9 mouse cellular contexts compared by ENCODE assay signal in genomic region chr11:98339071-98339501, GRCm38 (mm10). TPM values are rescaled to one million over a fixed set of nuclear protein-coding genes. Genes with fewer than 3 reads are reported as not detected.
A peak's percentile ranks its signal among the peaks of the same experiment; 100 is the strongest.
DNase-seq lines count a peak whose midpoint lies in the region; ATAC-seq and TF ChIP-seq lines count a peak whose summit lies in the region.
"Had no signal": no experiment of that assay in that cellular context is flagged by ENCODE, and none has a peak within 500 bp of the region (broad histone marks: within the 10 kb centered on the region; RNA-seq: fewer than 3 reads in every experiment).

No protein-coding gene starts in this region.

- no peak for ATAC-seq in limb, embryonic 13.5 days (ENCODE audit: low FRiP score, low read depth)
- no peak for ATAC-seq in stomach, embryonic 14.5 days (ENCODE audit: insufficient number of reproducible peaks, insufficient read depth, low FRiP score, low read depth)

- H3K4me3 ChIP-seq in C2C12 (ENCODE audit: insufficient read depth, poor library complexity, severe bottlenecking): no peak overlapping the region
- H3K4me3 ChIP-seq in forebrain, embryonic 10.5 days: peak overlapping the region; percentile 57
- peak overlapping the region; percentile 54 for H3K4me3 ChIP-seq in limb, embryonic 13.5 days
- H3K4me3 ChIP-seq in stomach, embryonic 14.5 days (ENCODE audit: low read depth, low read length): peak overlapping the region; percentile 47
- H3K4me3 ChIP-seq: erythroblast, embryonic 14.5 days had no signal

- H3K4me2 ChIP-seq in limb, embryonic 13.5 days (replicated peaks): peak overlapping the region; percentile 94
- H3K4me2 ChIP-seq in stomach, embryonic 14.5 days (replicated peaks; ENCODE audit: low read depth, low read length): peak overlapping the region; percentile 98

- H3K9me3 ChIP-seq in forebrain, embryonic 10.5 days: no peaks in the 10 kb centered on the region
- no peaks in the 10 kb centered on the region for H3K9me3 ChIP-seq in limb, embryonic 13.5 days
- H3K9me3 ChIP-seq in stomach, embryonic 14.5 days (ENCODE audit: control insufficient read depth, low read depth, low read length): no peaks in the 10 kb centered on the region

- peak overlapping the region; percentile 6 for H3ac ChIP-seq in C2C12 (ENCODE audit: control insufficient read depth, insufficient read length, low read depth)

- peak overlapping the region; percentile 62 for H3K9ac ChIP-seq in limb, embryonic 13.5 days
- no peak overlapping the region for H3K9ac ChIP-seq in stomach, embryonic 14.5 days (replicated peaks; ENCODE audit: low read depth, low read length)

- TF ChIP-seq CTCF in C2C12 (IDR thresholded peaks at IDR 0.05; ENCODE audit: control insufficient read depth, insufficient read depth, insufficient read length): no peak

- peak; percentile 36 for DNase-seq in adrenal gland, adult 2 months
- DNase-seq in adrenal gland, postnatal 14 days: no peak
- no peak for DNase-seq in forebrain, embryonic 10.5 days (ENCODE audit: extremely low spot score, low spot score)
- DNase-seq in urinary bladder, adult 18-20 months (ENCODE audit: low spot score in 2 of 2): no peak
- no peak for DNase-seq in right cerebral cortex, adult 2 months (ENCODE audit: low spot score in 2 of 2)

- no peaks in the 10 kb centered on the region for H3K79me3 ChIP-seq in C2C12 (ENCODE audit: low read depth)

- no peaks in the 10 kb centered on the region for H3K36me3 ChIP-seq in C2C12 (ENCODE audit: control insufficient read depth, insufficient read depth)
- H3K36me3 ChIP-seq in forebrain, embryonic 10.5 days (replicated peaks): no peaks in the 10 kb centered on the region
- no peaks in the 10 kb centered on the region for H3K36me3 ChIP-seq in limb, embryonic 13.5 days
- no peaks in the 10 kb centered on the region for H3K36me3 ChIP-seq in stomach, embryonic 14.5 days (ENCODE audit: control insufficient read depth, insufficient read depth, low read length)

- WGBS in forebrain, embryonic 10.5 days: under 1% methylated on average over 19 of the region's 19 CpGs
- WGBS in limb, embryonic 13.5 days: under 1% methylated on average over 19 of the region's 19 CpGs
- WGBS in stomach, embryonic 14.5 days: 1% methylated on average over 19 of the region's 19 CpGs

- peaks cover 46% of the 10 kb centered on the region for H3K4me1 ChIP-seq in forebrain, embryonic 10.5 days
- H3K4me1 ChIP-seq in limb, embryonic 13.5 days: peaks cover 37% of the 10 kb centered on the region
- H3K4me1 ChIP-seq in stomach, embryonic 14.5 days (ENCODE audit: control insufficient read depth, insufficient read depth, low read length): peaks cover 10% of the 10 kb centered on the region

- no peaks in the 10 kb centered on the region for H3K79me2 ChIP-seq in C2C12 (ENCODE audit: control insufficient read depth, insufficient read depth)

- peaks cover 55% of the 10 kb centered on the region for H3K27me3 ChIP-seq in C2C12 (ENCODE audit: control insufficient read depth, insufficient read depth, insufficient read length)
- H3K27me3 ChIP-seq in forebrain, embryonic 10.5 days (ENCODE audit: poor library complexity, severe bottlenecking): peaks cover 99% of the 10 kb centered on the region
- H3K27me3 ChIP-seq in limb, embryonic 13.5 days: peaks cover 92% of the 10 kb centered on the region
- peaks cover 69% of the 10 kb centered on the region for H3K27me3 ChIP-seq in stomach, embryonic 14.5 days (ENCODE audit: control insufficient read depth, insufficient read depth, low read length)

- no peak overlapping the region for H3K27ac ChIP-seq in forebrain, embryonic 10.5 days
- no peak overlapping the region for H3K27ac ChIP-seq in limb, embryonic 13.5 days
- no peak overlapping the region for H3K27ac ChIP-seq in stomach, embryonic 14.5 days (ENCODE audit: low read length)

TF ChIP-seq in C2C12, 6 proteins besides CTCF, POLR2A, EP300 and RAD21:
- TF ChIP-seq MYOG (IDR thresholded peaks at IDR 0.05; ENCODE audit: control insufficient read depth, extremely low read depth, insufficient read length) (no peak), FOSL1 (IDR thresholded peaks at IDR 0.05; ENCODE audit: insufficient read depth, low read length, poor library complexity, severe bottlenecking) (no peak), MAX (IDR thresholded peaks at IDR 0.05) (no peak), CEBPB (IDR thresholded peaks at IDR 0.05; ENCODE audit: low read depth) (no peak), MYOD1 (IDR thresholded peaks at IDR 0.05; ENCODE audit: control insufficient read depth, insufficient read length, low read depth) (no peak), USF1 (IDR thresholded peaks at IDR 0.05; ENCODE audit: low read depth) (no peak)
TF ChIP-seq in C2C12: peak in this region for 0.

RNA-seq across cellular contexts. Expression of gene Ppp1r1b, which starts 9.1 kb away (rescaled TPM):
- total RNA-seq in adrenal gland, adult 2 months (2021): under 1 TPM; 0.17 to 0.55 TPM
- 0.22 and 0.37 TPM in 2 replicates for polyA plus RNA-seq in adrenal gland, adult 2 months (2012; rRNA removed)
- 0.63 and 0.68 TPM in 2 replicates for total RNA-seq in adrenal gland, postnatal 14 days (2021)
- polyA plus RNA-seq in C2C12 (2012; fragmentation: generic; extraction: Trizol): 0.28 TPM
- 0.23 and 0.41 TPM in 2 replicates for polyA plus RNA-seq in forebrain, embryonic 10.5 days (2016; fragmentation: Nextera tagmentation; extraction: Ambion mirVana)
- polyA plus RNA-seq in limb, embryonic 13.5 days (2015; fragmentation: Nextera tagmentation; extraction: Ambion mirVana): 1.5 and 1.9 TPM in 2 replicates
- 8.7 and 10.7 TPM in 2 replicates for polyA plus RNA-seq in stomach, embryonic 14.5 days (2014; fragmentation: Nextera tagmentation; extraction: Ambion mirVana)

RNA-seq across cellular contexts. Expression of gene Neurod2, which starts 9.6 kb away (rescaled TPM):
- not detected for total RNA-seq in adrenal gland, adult 2 months (2021)
- polyA plus RNA-seq in adrenal gland, adult 2 months (2012; rRNA removed): not detected in 2 replicates
- 0.15 TPM in 1 of 2 replicates, not detected in the other for total RNA-seq in adrenal gland, postnatal 14 days (2021)
- not detected for polyA plus RNA-seq in C2C12 (2012; fragmentation: generic; extraction: Trizol)
- polyA plus RNA-seq in forebrain, embryonic 10.5 days (2016; fragmentation: Nextera tagmentation; extraction: Ambion mirVana): 0.14 TPM in 1 of 2 replicates, not detected in the other
- polyA plus RNA-seq in limb, embryonic 13.5 days (2015; fragmentation: Nextera tagmentation; extraction: Ambion mirVana): not detected in 2 replicates
- not detected in 2 replicates for polyA plus RNA-seq in stomach, embryonic 14.5 days (2014; fragmentation: Nextera tagmentation; extraction: Ambion mirVana)
- polyA plus RNA-seq: erythroblast, embryonic 14.5 days had no signal

RNA-seq across cellular contexts. Expression of gene Stard3, which starts 19.1 kb away (rescaled TPM):
- total RNA-seq in adrenal gland, adult 2 months (2021): 10 to 100 TPM; 20.8 to 23.5 TPM
- polyA plus RNA-seq in adrenal gland, adult 2 months (2012; rRNA removed): 65.3 and 67.8 TPM in 2 replicates
- 21.5 and 22.7 TPM in 2 replicates for total RNA-seq in adrenal gland, postnatal 14 days (2021)
- polyA plus RNA-seq in C2C12 (2012; fragmentation: generic; extraction: Trizol): 28.3 TPM
- 39.8 and 41.0 TPM in 2 replicates for polyA plus RNA-seq in forebrain, embryonic 10.5 days (2016; fragmentation: Nextera tagmentation; extraction: Ambion mirVana)
- 41.9 and 43.2 TPM in 2 replicates for polyA plus RNA-seq in limb, embryonic 13.5 days (2015; fragmentation: Nextera tagmentation; extraction: Ambion mirVana)
- polyA plus RNA-seq in stomach, embryonic 14.5 days (2014; fragmentation: Nextera tagmentation; extraction: Ambion mirVana): 42.6 and 43.7 TPM in 2 replicates

RNA-seq across cellular contexts. Expression of gene Tcap, which starts 44.5 kb away (rescaled TPM):
- total RNA-seq in adrenal gland, adult 2 months (2021): under 1 TPM; 0.31 to 0.32 TPM
- polyA plus RNA-seq in adrenal gland, adult 2 months (2012; rRNA removed): 0.46 and 0.54 TPM in 2 replicates
- total RNA-seq in adrenal gland, postnatal 14 days (2021): 0.48 and 0.53 TPM in 2 replicates
- polyA plus RNA-seq in C2C12 (2012; fragmentation: generic; extraction: Trizol): 0.13 TPM
- 0.15 TPM in 1 of 2 replicates, not detected in the other for polyA plus RNA-seq in forebrain, embryonic 10.5 days (2016; fragmentation: Nextera tagmentation; extraction: Ambion mirVana)
- polyA plus RNA-seq in limb, embryonic 13.5 days (2015; fragmentation: Nextera tagmentation; extraction: Ambion mirVana): 11.3 and 12.9 TPM in 2 replicates
- polyA plus RNA-seq in stomach, embryonic 14.5 days (2014; fragmentation: Nextera tagmentation; extraction: Ambion mirVana): 0.27 and 0.36 TPM in 2 replicates
- polyA plus RNA-seq: erythroblast, embryonic 14.5 days had no signal

RNA-seq across cellular contexts. Expression of gene Pnmt, which starts 47.2 kb away (rescaled TPM):
- 100 to 1,000 TPM; 314 to 601 TPM for total RNA-seq in adrenal gland, adult 2 months (2021)
- polyA plus RNA-seq in adrenal gland, adult 2 months (2012; rRNA removed): 379 and 598 TPM in 2 replicates
- 687 and 769 TPM in 2 replicates for total RNA-seq in adrenal gland, postnatal 14 days (2021)
- 0.04 TPM for polyA plus RNA-seq in C2C12 (2012; fragmentation: generic; extraction: Trizol)
- not detected in 2 replicates for polyA plus RNA-seq in forebrain, embryonic 10.5 days (2016; fragmentation: Nextera tagmentation; extraction: Ambion mirVana)
- 1.4 and 1.6 TPM in 2 replicates for polyA plus RNA-seq in limb, embryonic 13.5 days (2015; fragmentation: Nextera tagmentation; extraction: Ambion mirVana)
- polyA plus RNA-seq in stomach, embryonic 14.5 days (2014; fragmentation: Nextera tagmentation; extraction: Ambion mirVana): not detected in 2 replicates
- polyA plus RNA-seq: erythroblast, embryonic 14.5 days had no signal
